Mouse (Mus musculus) kidney, postnatal 0 days (tissue): ENCODE measurements around the gene Spata31d1c. TPM values are rescaled to one million over a fixed set of nuclear protein-coding genes. Genes with fewer than 3 reads are reported as not detected.

Experiments used
- ATAC-seq: fragments of 200-750 bp; cut with Nextera tagmentation; replicated peaks from 2 replicates; pipeline ENCODE4 v1.8.0; 2017; ENCODE audit warnings: low read depth, moderate number of reproducible peaks, moderate TSS enrichment, moderate library complexity; ENCODE audit not compliant: low FRiP score
- DNase-seq: peaks from one replicate; pipeline ENCODE4 v3.0.0-alpha.2; 2016; ENCODE audit warnings: low spot score
- H3K27ac ChIP-seq: fragments of 300-500 bp; sonication (generic); 2 replicates; pipeline ENCODE4 v1.5.1; 2014; ENCODE audit warnings: mild to moderate bottlenecking
- H3K27me3 ChIP-seq: fragments of 300-500 bp; sonication (generic); 2 replicates; pipeline ENCODE4 v1.6.1; 2014; ENCODE audit warnings: low read length, mixed read lengths; ENCODE audit not compliant: insufficient read depth
- H3K36me3 ChIP-seq: fragments of 300-500 bp; sonication (generic); 2 replicates; pipeline ENCODE4 v1.6.1; 2014; ENCODE audit warnings: low read length, mixed read lengths; ENCODE audit not compliant: insufficient read depth
- H3K4me1 ChIP-seq: fragments of 300-500 bp; sonication (generic); replicated peaks from 2 replicates; pipeline ENCODE4 v1.6.1; 2014; ENCODE audit warnings: antibody characterized with exemption, low read length, mixed read lengths; ENCODE audit not compliant: insufficient read depth
- H3K4me2 ChIP-seq: fragments of 300-500 bp; sonication (generic); 2 replicates; pipeline ENCODE4 v1.6.1; 2014; ENCODE audit warnings: mild to moderate bottlenecking, low read length, moderate library complexity, mixed read lengths
- H3K4me3 ChIP-seq: fragments of 300-500 bp; sonication (generic); replicated peaks from 2 replicates; pipeline ENCODE4 v1.5.1; 2014; ENCODE audit warnings: low read depth, low read length
- H3K9ac ChIP-seq: fragments of 300-500 bp; sonication (generic); 2 replicates; pipeline ENCODE4 v1.6.1; 2014; ENCODE audit warnings: low read depth, low read length
- H3K9me3 ChIP-seq: fragments of 300-500 bp; sonication (generic); replicated peaks from 2 replicates; pipeline ENCODE4 v1.6.1; 2016; ENCODE audit warnings: low read length, inconsistent platforms, mixed read lengths
- CTCF ChIP-seq: IDR thresholded peaks from 2 replicates; pipeline ENCODE4 v1.5.1; 2016; ENCODE audit warnings: antibody characterized with exemption, low read depth, mild to moderate bottlenecking, moderate library complexity
- WGBS: fragments of 180-500 bp; shearing (Covaris S2); extraction: QIAGEN DNeasy Blood & Tissue Kit; methylation state at CpG from one replicate; pipeline ENCODE4 v1.1.7; 2014; 5-methylcytosine and 5-hydroxymethylcytosine counted together
- polyA plus RNA-seq: library from polyadenylated mRNA; unstranded; fragments of >200 nt; fragmentation: Nextera tagmentation; extraction: Ambion mirVana; gene quantifications from 2 replicates; pipeline ENCODE4 v1.2.1, GENCODE M21; 2015

Spata31d1c gene
- not detected in 2 replicates for polyA plus RNA-seq

GRCm38 (mm10) chr13:65032758-65033157 lies at the start of gene Spata31d1c:
Gene Spata31d1c, plus strand, starts transcription at chr13:65033058.
- no peaks in the 10 kb centered on the region for H3K36me3 ChIP-seq
- H3K4me3 ChIP-seq = no peak within 1 kb of the TSS
- H3K9ac ChIP-seq = no peak within 1 kb of the TSS
- DNase-seq (no peak), ATAC-seq (no peak)
- no peak for TF ChIP-seq CTCF
- H3K4me2 ChIP-seq = no peak within 1 kb of the TSS
- H3K4me1 ChIP-seq = no peaks in the 10 kb centered on the region
- no peaks in the 10 kb centered on the region for H3K27me3 ChIP-seq
- no peaks in the 10 kb centered on the region for H3K9me3 ChIP-seq
- no peak within 1 kb of the TSS for H3K27ac ChIP-seq

GRCm38 (mm10) chr13:64988828-64989227 lies 44.0 kb upstream of the Spata31d1c start:
- ATAC-seq (no peak), DNase-seq (no peak)
- H3K4me1 ChIP-seq = no peaks in the 10 kb centered on the region
- no peak overlapping the region for H3K4me2 ChIP-seq
- no peak overlapping the region for H3K4me3 ChIP-seq
- TF ChIP-seq CTCF = no peak
- H3K36me3 ChIP-seq = no peaks in the 10 kb centered on the region
- no peaks in the 10 kb centered on the region for H3K9me3 ChIP-seq
- H3K27ac ChIP-seq = no peak overlapping the region
- H3K9ac ChIP-seq = no peak overlapping the region
- H3K27me3 ChIP-seq = no peaks in the 10 kb centered on the region

- DNase-seq = peak; percentile 0
- ATAC-seq = no peak
- Histone ChIP-seq H3K36me3 (no peaks in the 10 kb centered on the region), H3K9ac (no peak overlapping the region), H3K9me3 (no peaks in the 10 kb centered on the region), H3K4me2 (no peak overlapping the region), H3K4me3 (no peak overlapping the region), H3K27me3 (no peaks in the 10 kb centered on the region), H3K4me1 (no peaks in the 10 kb centered on the region), H3K27ac (no peak overlapping the region)
- peak; percentile 18; the same call in 1 of the 2 replicates for TF ChIP-seq CTCF
Measured at GRCm38 (mm10) chr13:65005414-65005813, 27.4 kb upstream of the Spata31d1c start.

- WGBS = 88% methylated on average over 1 of the region's 1 CpGs
Measured at GRCm38 (mm10) chr13:65006760-65007159, 26.1 kb upstream of the Spata31d1c start.

GRCm38 (mm10) chr13:65007971-65008370 lies 24.9 kb upstream of the Spata31d1c start:
- no peak overlapping the region for H3K27ac ChIP-seq
- H3K4me2 ChIP-seq = no peak overlapping the region
- H3K9ac ChIP-seq = no peak overlapping the region
- H3K4me3 ChIP-seq = no peak overlapping the region
- H3K4me1 ChIP-seq = no peaks in the 10 kb centered on the region
- no peak for TF ChIP-seq CTCF
- ATAC-seq = no peak
- no peak for DNase-seq
- no peaks in the 10 kb centered on the region for H3K9me3 ChIP-seq
- no peaks in the 10 kb centered on the region for H3K36me3 ChIP-seq
- no peaks in the 10 kb centered on the region for H3K27me3 ChIP-seq
- 57% methylated on average over 1 of the region's 1 CpGs for WGBS

More at GRCm38 (mm10) chr13:65006760-65007159, 26.1 kb upstream of the Spata31d1c start:
- Histone ChIP-seq H3K9me3 (no peaks in the 10 kb centered on the region), H3K4me1 (no peaks in the 10 kb centered on the region), H3K4me2 (no peak overlapping the region), H3K4me3 (no peak overlapping the region), H3K9ac (no peak overlapping the region), H3K36me3 (no peaks in the 10 kb centered on the region), H3K27ac (no peak overlapping the region), H3K27me3 (no peaks in the 10 kb centered on the region)
- no peak for ATAC-seq
- DNase-seq = no peak
- no peak for TF ChIP-seq CTCF

- DNase-seq (peak; percentile 0), ATAC-seq (no peak)
- WGBS = 54% methylated on average over 4 of the region's 4 CpGs
- H3K9me3 ChIP-seq = no peaks in the 10 kb centered on the region
- H3K27me3 ChIP-seq = no peaks in the 10 kb centered on the region
- H3K4me1 ChIP-seq = no peaks in the 10 kb centered on the region
- H3K4me2 ChIP-seq = no peak overlapping the region
- H3K9ac ChIP-seq = no peak overlapping the region
- H3K27ac ChIP-seq = no peak overlapping the region
- no peak overlapping the region for H3K4me3 ChIP-seq
- no peaks in the 10 kb centered on the region for H3K36me3 ChIP-seq
- TF ChIP-seq CTCF = no peak
Measured at GRCm38 (mm10) chr13:65011052-65011738, 21.7 kb upstream of the Spata31d1c start.

- peak; percentile 3 for DNase-seq
- H3K9ac ChIP-seq = no peak overlapping the region
- peak; percentile 35; the same call in 1 of the 2 replicates for TF ChIP-seq CTCF
- no peaks in the 10 kb centered on the region for H3K27me3 ChIP-seq
- no peaks in the 10 kb centered on the region for H3K4me1 ChIP-seq
- no peak overlapping the region for H3K27ac ChIP-seq
- no peaks in the 10 kb centered on the region for H3K9me3 ChIP-seq
- H3K4me2 ChIP-seq = no peak overlapping the region
- WGBS = 61% methylated on average over 4 of the region's 4 CpGs
- H3K36me3 ChIP-seq = no peaks in the 10 kb centered on the region
- H3K4me3 ChIP-seq = no peak overlapping the region
- ATAC-seq = no peak
Measured at GRCm38 (mm10) chr13:65035057-65035456, 2.2 kb downstream of the Spata31d1c start.
